Mouse (Mus musculus) heart, adult 2 months (tissue): ENCODE data around the gene Slain1.

Source experiments
- CTCF ChIP-seq: fragments of 200-600 bp; IDR thresholded peaks from 2 replicates; pipeline ENCODE4 v1.8.1; 2022; ENCODE audit warnings: antibody characterized with exemption, mild to moderate bottlenecking, moderate library complexity
- EP300 ChIP-seq: fragments of 200-500 bp; IDR thresholded peaks from 2 replicates; pipeline ENCODE4 v1.6.1; 2011; ENCODE audit warnings: low read depth, low read length, control low read depth; ENCODE audit not compliant: insufficient read depth
- POLR2A ChIP-seq: fragments of 200-500 bp; IDR thresholded peaks from 2 replicates; pipeline ENCODE4 v1.6.1; 2011; ENCODE audit warnings: mild to moderate bottlenecking, low read depth, low read length, control low read depth; ENCODE audit not compliant: insufficient read depth

GRCm38 (mm10) chr14:103704771-103705170, 54.7 kb downstream of the Slain1 start:
- no peak for TF ChIP-seq POLR2A
- TF ChIP-seq CTCF = no peak
- no peak for TF ChIP-seq EP300
